Mouse (Mus musculus) small intestine, adult 2 months (tissue): ENCODE measurements around the gene Spns2.

Experiments used
- CTCF ChIP-seq: fragments of 200-500 bp; IDR thresholded peaks from 2 replicates; pipeline ENCODE4 v1.5.1; 2012; ENCODE audit warnings: low read depth, mild to moderate bottlenecking, control low read depth, inconsistent platforms, low read length, moderate library complexity, mixed read lengths; ENCODE audit not compliant: insufficient replicate concordance, insufficient read length; ENCODE audit errors: extremely low read depth
- POLR2A ChIP-seq: fragments of 200-500 bp; IDR thresholded peaks from 2 replicates; pipeline ENCODE4 v1.6.1; 2012; ENCODE audit warnings: low read depth, mild to moderate bottlenecking, control low read depth, inconsistent platforms, low read length, moderate library complexity

DNA sequence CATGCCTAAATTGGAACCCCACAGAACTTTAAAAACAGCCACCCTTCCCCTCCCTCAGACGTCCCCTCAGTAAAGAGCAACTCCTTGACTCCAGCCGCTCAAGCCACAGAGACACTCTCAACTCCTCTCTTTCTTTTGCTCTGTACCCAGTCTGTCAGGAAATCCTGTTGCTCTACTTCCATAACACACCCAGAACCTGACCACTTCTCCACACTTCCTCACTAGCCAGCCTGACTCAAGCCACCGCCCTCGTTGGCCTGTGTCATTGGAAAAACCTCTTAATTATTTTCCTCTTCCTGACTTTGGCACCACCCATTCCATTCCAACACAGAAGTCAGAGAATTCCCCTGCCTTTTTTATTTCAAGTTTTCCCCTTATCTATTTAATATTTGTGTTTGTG lies 29.5 kb upstream of the Spns2 start:
- TF ChIP-seq POLR2A (no peak), CTCF (no peak)
